In genomic region chr13:52078561-52078960, GRCm38 (mm10) we compare ENCODE assay signal across 10 mouse cellular contexts.
DNase-seq lines count a peak whose midpoint lies in the region; ATAC-seq and TF ChIP-seq lines count a peak whose summit lies in the region.
"Had no signal": no experiment of that assay in that cellular context is flagged by ENCODE, and none has a peak within 500 bp of the region (broad histone marks: within the 10 kb centered on the region; RNA-seq: fewer than 3 reads in every experiment).

No protein-coding gene starts in this region.

- intact Hi-C loops in heart, postnatal 25 days (cut with DNase I) = loop anchor here (2.0 to 5.0 kb wide), 2 partner anchors 101 to 232 kb away; partner anchors contain the start of gene Gadd45g
- intact Hi-C loops in left cerebral cortex, adult 2 months (cut with DNase I) = loop anchor here (5.0 kb wide), 2 partner anchors 106 to 231 kb away; partner anchors contain the start of gene Gadd45g

- no peak for TF ChIP-seq CTCF in left cerebral cortex, adult 2 months (IDR thresholded peaks at IDR 0.05)

- no peaks in the 10 kb centered on the region for H3K36me3 ChIP-seq in kidney, embryonic 15.5 days
- H3K36me3 ChIP-seq: forebrain, embryonic 15.5 days had no signal

- H3K4me1 ChIP-seq in kidney, embryonic 15.5 days = peaks cover 18% of the 10 kb centered on the region
- H3K4me1 ChIP-seq: forebrain, embryonic 15.5 days had no signal

- H3K27me3 ChIP-seq in kidney, embryonic 15.5 days = no peaks in the 10 kb centered on the region
- H3K27me3 ChIP-seq: forebrain, embryonic 15.5 days had no signal

- H3K4me2 ChIP-seq in kidney, embryonic 15.5 days = no peak overlapping the region
- H3K4me2 ChIP-seq: forebrain, embryonic 15.5 days had no signal

- DNase-seq in A20 (ENCODE audit: low read depth, low spot score) = peak; percentile 73
- DNase-seq in CD4-positive, CD25-positive, alpha-beta regulatory T cell, adult 2 months (ENCODE audit: low read depth, low spot score) = peak; percentile 65
- DNase-seq in heart, postnatal 25 days (ENCODE audit: low spot score) = peak; percentile 16
- peak; percentile 22 for DNase-seq in spleen, adult 12 weeks (ENCODE audit: low spot score)
- DNase-seq in layer of hippocampus, adult 18-20 months (ENCODE audit: low spot score in 2 of 2) = no peak
- DNase-seq in left cerebral cortex, adult 2 months (ENCODE audit: extremely low spot score in 1 of 2, low spot score in 2 of 2) = no peak
- DNase-seq: cerebellum, adult 9-11 months had no signal

- no peak overlapping the region for H3K4me3 ChIP-seq in kidney, embryonic 15.5 days (replicated peaks)
- H3K4me3 ChIP-seq in left cerebral cortex, adult 2 months = no peak overlapping the region
- H3K4me3 ChIP-seq: forebrain, embryonic 15.5 days had no signal

- no peak for ATAC-seq in kidney, embryonic 15.5 days (replicated peaks; ENCODE audit: low FRiP score)
- ATAC-seq: forebrain, embryonic 15.5 days; hindbrain, postnatal 0 days had no signal

- 70% methylated on average over 6 of the region's 6 CpGs for WGBS in kidney, embryonic 15.5 days

- no peaks in the 10 kb centered on the region for H3K9me3 ChIP-seq in kidney, embryonic 15.5 days (replicated peaks)
- H3K9me3 ChIP-seq: forebrain, embryonic 15.5 days had no signal

- H3K27ac ChIP-seq in kidney, embryonic 15.5 days = no peak overlapping the region
- no peak overlapping the region for H3K27ac ChIP-seq in left cerebral cortex, adult 2 months
- H3K27ac ChIP-seq: forebrain, embryonic 15.5 days; hindbrain, postnatal 0 days had no signal

- no peak overlapping the region for H3K9ac ChIP-seq in kidney, embryonic 15.5 days
- H3K9ac ChIP-seq: forebrain, embryonic 15.5 days had no signal

Comparison
In these comparisons a context has a peak if more than half of its experiments do, and no peak if none do; other contexts are left out.
1. DNase-seq: peak in A20 (single experiment), CD4-positive, CD25-positive, alpha-beta regulatory T cell, adult 2 months (single experiment), heart, postnatal 25 days (single experiment) and spleen, adult 12 weeks (single experiment); none in layer of hippocampus, adult 18-20 months (0 of 2) and left cerebral cortex, adult 2 months (0 of 2).